Mouse (Mus musculus) spleen, adult 2 months (tissue): ENCODE results near the gene Kcna7.

ENCODE experiments used
- CTCF ChIP-seq: fragments of 200-500 bp; IDR thresholded peaks from 2 replicates; pipeline ENCODE4 v1.5.1; 2011; ENCODE audit warnings: mild to moderate bottlenecking, inconsistent platforms; ENCODE audit not compliant: insufficient read depth, insufficient read length, insufficient replicate concordance; ENCODE audit errors: extremely low read depth
- POLR2A ChIP-seq: fragments of 200-500 bp; IDR thresholded peaks from 2 replicates; pipeline ENCODE4 v1.6.1; 2011; ENCODE audit warnings: low read depth, low read length, inconsistent platforms

DNA sequence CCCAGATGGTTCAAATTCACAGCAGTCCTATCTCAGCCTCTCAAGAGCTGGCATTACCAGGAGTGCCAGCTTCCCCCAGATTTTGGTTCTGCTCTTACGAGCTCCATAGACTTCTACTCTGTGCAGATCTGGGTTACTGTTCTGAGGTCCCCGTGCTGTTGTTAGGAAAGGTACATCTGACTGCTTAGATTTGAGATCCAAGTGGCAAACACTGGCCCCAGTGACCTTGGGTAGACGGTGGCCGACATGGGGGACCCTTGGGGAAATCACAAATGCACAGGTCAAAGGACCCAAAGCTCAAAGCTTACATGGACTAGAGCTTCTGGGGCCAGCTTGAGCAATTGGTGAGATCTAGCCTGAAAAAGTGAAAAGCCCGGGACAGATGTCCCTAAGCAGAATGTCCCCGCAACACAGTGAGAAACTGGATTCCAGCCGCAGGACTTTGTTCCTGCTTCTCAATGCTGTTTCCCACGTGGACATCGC lies 51.3 kb downstream of the Kcna7 start:
- no peak for TF ChIP-seq CTCF
- no peak for TF ChIP-seq POLR2A
